Mouse (Mus musculus): ENCODE results near the gene Akap8l.

The Akap8l gene

DNA sequence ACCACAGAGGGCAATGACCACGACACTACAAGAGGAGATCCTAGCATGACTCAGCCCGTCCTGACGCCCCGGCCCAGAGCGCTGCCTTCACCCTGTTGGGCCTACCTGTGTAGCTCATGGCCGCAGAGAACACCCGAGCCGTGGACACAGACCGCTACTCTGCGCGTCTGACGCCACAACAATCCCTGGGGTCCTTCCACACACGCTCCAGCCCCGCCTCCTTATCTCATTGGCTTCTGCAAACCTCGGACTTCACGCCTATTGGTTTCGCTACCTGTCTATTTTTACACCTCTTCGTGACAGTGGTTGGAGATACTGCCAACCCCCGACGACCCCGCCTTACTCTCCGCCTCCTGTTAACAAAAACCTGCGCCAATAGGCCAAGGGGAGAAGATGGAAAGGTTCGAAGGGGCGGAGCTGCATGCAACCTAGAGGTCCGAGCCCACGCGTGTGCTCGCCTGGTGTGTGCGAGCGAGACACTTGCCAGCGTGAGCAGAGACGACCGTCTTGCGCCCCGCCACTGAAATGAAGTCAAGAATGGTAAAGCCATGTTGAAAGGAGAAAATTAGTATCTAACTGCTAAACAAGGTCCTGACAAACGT is at the start of gene Akap8l:
Gene Akap8l, minus strand, starts transcription at position 226 of the 602 bp plus-strand sequence.
- peak; percentile 99 for DNase-seq (ENCODE audit: low spot score)

DNA sequence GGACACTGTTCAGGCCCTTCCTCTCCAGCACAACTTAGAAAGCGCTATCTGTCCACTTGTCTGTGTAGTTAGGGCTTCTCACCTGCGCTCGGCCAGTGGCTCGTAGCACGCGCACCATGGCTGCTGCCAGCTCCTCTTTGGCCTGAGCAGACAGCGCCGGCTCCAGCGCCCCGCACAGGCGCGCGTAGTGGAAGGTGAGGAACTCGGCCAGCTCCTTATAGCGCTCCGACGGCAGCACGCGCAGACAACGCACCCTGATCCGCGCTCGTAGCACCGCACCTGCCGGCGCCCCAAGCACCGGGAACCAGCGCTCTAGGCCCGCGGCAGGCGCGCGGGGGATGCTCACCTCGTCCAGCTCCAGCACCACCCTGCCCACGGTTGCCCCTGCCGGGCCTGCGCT is 45.9 kb upstream of the Akap8l start:
- no peak for DNase-seq (ENCODE audit: low spot score)

DNA sequence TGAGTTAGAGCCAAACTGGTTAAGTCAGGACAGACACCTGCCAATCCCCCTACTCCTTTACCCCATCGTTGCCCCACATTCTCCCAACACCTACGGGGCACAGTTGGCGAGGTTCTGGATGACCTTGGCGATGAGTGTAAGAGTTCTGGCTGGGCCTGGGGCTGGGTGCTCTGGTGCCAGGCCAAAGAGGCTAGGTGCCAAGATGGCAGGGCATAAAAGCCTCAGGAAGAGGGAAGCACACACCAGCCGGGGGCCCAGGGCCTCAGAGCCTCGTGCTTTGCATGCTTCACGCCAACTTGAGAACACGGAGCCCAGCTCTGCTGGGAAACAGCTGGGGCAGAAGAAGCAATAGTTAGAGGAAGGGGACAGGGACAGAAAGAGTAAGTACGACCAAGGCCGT is 43.5 kb upstream of the Akap8l start:
- no peak for DNase-seq (ENCODE audit: low spot score)

DNA sequence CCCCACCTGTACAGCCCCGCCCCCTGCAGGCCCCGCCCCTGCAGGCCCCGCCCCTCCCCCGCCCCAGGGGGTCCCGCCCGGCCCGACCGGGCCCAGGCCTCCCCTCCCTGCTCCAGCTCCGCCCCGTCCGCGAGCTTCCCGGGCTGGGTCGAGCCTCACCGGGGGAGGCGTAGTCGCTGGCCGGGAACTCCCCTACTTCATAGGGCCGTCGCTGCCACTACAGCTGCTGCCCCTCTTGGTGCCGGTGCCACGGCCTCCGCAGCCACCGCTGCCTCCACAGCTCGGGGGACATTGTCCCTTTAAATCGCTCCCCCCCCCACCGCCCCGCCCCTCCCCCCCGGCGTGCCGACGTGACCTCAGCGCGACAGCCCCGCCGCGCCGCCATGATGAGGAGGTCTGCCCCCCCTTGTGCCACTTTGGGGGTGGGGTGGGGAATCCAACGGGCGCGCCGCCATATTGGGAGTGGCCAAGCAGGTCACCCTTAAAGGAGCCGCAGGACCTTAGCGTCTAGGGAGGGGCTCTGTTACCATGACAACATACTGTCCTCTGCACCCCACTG is 38.8 kb upstream of the Akap8l start, which contains the start of gene Wiz:
Gene Wiz, minus strand, starts transcription at position 339 of the 559 bp plus-strand sequence.
- peak; percentile 94 for DNase-seq (ENCODE audit: low spot score)

DNA sequence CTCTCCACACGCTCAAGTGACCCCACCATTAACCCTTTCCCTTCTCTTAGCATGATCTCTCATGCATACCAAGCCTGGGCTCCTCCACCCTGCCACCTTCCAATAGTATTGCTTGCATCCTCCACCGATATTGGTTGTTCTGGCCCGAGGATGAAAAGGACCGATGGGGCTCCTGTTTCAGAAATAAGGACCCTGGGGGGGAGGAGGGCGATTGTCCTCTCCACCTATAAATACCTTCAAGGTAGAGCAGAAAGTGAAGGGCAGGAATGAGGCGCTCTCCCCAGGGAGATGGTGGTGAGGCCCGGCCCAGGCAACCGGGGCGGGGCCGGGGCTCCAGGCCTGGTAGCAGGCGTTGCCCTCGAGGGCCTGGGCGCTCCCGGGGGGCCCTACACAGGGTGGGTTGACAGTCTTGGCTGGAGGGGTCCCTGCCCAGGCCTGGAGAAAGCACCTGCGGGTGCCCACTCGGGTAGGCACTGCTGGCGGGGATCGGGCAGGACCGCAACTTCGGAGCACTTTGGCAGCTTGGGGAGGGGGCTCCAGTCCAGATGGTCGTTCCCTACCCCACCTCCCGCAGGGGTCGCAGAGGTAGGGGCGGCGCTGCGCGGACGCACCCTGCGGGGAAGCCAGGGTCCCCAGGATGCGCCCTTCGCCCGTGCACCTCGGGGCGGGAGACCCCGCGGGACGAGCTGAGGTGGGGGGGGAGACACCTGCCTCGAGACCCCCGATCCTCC is 38.1 kb upstream of the Akap8l start:
- peak; percentile 60 for DNase-seq (ENCODE audit: low spot score)

DNA sequence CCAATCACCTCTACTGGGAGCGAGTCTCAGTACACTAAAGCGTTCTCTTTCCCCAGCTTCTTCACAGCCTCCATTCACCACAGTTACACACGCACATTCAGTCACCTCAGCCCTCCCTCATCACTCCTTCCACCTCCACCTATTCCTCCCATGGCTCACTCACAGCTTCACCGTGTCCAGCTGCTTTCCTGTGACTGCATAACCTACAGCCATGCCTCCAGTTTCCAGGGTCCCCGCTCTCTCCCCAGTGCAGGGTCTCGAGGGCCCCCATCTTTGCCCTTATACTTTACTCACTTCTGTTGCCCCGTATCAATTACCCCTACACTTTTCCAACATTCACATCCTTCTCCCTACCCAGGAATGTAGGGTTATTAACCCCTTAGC is 37.6 kb upstream of the Akap8l start:
- no peak for DNase-seq (ENCODE audit: low spot score)

DNA sequence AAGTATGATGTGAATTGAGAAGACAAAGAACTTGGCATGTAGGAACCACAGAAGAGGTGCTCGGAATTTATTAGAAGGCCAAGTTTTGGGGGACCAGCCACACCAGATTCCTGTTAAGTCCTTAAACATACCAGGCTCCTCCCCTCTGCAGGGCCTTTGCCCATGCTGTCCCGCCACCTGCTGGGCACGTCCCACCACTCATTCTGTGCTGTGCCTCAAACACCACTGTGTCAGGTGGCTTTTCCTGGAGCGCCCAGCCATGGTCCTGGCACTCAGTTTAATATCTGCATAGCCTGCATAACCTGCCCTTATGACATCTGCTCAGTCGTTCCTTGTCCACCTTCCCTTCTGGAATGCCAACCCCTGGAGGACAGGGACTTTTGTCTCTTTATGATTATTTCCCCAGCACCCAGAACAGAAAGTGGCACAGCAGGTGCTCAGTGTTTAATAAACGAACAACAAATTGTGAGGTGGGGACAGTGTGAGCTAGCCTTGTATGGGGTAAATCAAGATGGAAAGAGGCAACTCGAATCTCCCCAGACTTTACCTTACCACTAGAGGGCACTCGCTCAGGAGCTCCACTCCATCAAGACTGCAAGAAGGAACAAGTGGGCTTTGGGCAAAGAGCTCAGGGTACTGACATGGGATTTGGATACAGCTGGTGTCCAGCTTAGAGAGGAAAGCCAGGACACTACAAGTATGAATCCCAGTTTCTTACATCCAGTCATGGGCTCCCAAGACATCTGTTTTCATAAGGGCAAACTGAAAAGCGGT is 36.4 kb upstream of the Akap8l start:
- peak; percentile 61 for DNase-seq (ENCODE audit: low spot score)

DNA sequence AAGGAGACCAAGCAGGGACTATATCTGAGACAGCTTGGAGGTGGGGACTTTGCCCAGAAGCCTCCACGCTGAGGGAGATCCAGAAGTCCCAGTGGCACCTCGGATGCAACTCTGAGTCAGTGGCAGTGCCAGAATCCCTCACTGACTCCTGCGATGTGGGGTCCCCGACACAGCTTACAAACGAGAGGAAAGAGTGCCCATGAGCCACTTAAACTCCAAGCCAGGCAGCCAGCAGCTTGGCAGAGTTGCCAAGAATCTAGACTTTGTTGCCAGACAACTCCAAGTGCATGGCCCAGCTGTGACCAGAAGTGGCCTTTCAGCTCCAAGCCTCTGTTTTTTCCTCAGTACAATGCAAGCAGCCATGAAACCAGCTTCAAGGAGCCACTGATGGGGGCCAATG is 33.3 kb upstream of the Akap8l start:
- DNase-seq (ENCODE audit: low spot score), result no peak

DNA sequence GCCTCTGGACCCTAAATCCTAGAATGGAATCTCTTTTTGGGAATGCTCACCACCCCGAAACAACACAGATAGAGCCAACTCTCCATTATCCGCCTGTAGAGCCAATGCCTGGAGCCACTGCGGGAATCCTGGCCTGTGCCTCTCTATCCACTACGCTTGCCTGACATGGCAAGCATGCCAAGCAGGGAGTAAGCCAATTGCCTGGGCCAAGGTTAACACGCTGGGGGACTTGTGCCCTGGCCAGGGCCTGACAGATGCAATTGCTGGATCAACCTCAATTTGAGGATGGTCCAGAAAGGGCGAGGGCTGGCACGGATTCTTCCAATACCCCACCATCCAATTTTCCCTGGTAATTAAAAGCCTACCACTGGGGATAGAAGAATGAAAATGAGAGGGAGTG is 32.2 kb upstream of the Akap8l start:
- DNase-seq (ENCODE audit: low spot score), result no peak

DNA sequence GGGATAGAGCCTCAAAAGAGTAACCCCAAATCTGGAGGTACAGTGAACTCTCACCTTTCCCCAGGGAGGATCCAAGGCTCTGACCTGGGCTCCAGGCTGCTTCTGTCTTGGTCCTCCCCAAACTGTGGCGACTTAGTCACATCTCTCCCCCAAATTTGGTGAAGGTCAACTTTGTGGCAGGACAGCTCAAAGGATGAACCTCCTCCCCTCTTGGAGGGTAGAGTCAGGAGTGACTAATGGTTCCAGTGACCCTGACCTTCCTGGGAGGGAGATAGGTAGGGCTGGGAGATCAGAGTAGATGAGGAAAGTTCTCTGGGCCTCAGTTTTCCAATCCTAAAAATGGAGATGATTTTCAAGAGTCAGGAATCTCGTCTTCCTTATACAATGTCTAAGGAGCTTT is 28.4 kb upstream of the Akap8l start:
- DNase-seq (ENCODE audit: low spot score), result no peak

DNA sequence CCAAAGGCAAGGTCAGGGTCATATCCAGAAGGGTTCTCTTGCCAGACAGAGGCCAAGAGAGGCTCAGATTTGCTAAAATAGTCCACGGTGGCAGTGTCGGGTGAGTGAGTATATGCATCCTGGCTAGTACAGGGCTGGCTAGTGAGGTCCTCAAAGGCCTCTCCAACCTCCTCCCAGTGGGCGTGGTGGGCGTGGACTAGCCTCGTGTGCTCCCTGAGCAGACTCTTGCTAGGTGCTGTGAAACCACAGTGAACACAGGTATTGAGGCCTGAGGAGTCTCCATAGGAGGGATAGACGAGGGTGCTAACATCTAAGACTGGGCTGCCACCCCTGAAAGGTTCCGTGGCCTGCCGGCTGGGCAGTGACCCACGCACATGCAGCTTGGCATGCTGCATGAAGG is 26.7 kb upstream of the Akap8l start:
- no peak for DNase-seq (ENCODE audit: low spot score)

DNA sequence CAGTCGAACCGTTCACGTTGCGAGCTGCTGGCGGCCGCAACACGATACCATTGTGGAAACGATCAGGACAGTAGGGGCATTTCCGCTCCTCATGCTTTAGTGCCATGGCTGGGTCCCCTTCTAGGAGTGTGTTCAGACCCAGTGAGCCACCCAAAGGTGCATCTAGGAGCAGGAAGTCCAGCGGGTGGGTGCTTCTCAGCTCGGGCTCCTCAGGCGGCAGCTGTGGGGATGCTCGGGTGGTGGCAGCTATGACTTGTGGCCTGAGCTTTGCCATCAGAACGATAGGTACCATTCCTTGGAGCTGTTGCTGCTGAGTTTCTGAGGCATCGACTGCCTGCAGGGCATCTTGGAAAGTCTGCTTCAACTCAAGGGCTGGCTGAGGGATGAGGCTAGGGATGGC is 26.1 kb upstream of the Akap8l start:
- DNase-seq (ENCODE audit: low spot score), result no peak

DNA sequence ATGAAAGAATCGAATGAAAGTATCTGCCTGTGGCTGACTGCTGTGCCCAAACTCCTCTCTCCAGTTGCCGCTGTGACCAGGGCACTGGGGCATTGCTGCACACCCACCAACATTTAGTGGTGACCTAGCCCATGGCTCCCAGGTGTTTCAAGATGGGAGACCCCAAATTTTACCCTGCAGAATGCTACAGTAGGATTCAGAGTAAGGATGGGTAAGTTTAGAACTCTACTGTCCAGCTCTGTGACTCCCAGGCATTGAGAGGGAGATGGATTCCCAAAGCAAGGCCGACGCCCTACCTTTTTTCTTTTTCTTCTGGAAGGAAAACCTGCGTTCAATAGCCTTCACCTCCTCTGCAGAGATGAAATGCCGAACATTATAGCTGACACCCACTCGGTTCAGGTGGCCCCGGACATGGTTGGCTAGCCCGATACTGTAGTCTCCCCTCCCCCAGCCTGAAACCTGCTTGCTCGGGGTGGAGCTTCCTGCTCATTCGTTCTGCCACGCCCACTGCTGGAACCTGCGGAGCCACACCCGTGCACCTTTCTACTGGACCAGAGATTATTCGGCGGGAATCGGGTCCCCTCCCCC is 18.7 kb upstream of the Akap8l start:
- DNase-seq (ENCODE audit: low spot score), result peak; percentile 55

DNA sequence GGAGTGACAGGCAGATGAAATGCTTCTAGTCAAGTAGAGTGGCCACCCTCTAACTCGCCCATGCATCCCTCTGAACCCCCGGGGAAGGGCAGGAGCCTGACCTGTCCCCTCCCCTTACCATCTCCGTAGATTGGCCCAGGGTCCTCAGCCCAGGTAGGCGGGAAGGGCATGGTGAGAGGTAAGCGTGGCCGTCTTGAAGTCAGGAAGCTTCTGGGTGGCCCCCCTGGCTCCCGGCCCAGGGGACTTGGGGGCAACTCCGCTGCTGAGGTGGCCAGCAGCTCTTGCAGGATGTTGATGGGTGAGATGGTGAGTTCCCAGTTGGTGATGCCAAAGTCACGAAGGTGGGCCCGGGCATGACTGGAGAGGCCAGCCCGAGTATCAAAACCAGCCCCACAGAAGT is 17.3 kb upstream of the Akap8l start:
- DNase-seq (ENCODE audit: low spot score), result no peak

DNA sequence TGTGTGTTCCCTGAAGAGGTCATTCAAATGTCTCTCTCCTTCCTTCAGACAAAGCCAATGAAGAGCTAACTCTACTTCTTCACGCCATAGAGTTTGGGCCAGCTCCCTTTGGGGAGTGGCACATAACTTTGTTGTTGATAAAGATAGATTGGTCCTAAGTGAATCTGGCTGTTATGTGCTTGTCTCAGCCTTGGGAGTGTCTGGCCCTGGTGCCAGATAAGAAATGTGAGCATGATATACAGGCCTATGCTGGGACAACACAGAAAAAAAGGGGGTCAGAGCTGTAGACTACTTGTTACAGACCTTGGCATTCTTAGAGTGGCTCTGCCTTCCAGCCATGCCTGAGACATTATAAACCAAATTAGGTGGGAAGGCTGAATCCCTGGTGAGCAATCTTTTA is 14.9 kb upstream of the Akap8l start:
- no peak for DNase-seq (ENCODE audit: low spot score)

DNA sequence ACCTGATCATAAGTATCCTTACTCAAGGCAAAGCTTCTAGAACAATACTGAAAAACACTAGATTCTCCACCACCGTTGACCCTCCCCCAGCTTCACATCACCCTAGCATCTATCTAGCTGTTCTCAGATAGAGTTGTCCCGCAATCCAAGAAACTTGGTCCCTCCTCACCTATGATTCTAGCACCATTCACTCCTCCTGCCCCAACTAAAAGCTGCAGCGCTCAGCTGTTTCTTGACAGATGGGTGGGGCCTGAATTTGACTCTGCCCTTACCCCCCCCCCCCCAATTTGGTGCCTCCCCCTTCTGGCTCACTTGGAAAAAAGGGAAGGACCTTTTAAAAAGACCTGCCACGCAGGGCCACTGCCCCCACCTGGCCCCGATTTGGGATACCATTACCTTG is 14.4 kb upstream of the Akap8l start:
- no peak for DNase-seq (ENCODE audit: low spot score)

DNA sequence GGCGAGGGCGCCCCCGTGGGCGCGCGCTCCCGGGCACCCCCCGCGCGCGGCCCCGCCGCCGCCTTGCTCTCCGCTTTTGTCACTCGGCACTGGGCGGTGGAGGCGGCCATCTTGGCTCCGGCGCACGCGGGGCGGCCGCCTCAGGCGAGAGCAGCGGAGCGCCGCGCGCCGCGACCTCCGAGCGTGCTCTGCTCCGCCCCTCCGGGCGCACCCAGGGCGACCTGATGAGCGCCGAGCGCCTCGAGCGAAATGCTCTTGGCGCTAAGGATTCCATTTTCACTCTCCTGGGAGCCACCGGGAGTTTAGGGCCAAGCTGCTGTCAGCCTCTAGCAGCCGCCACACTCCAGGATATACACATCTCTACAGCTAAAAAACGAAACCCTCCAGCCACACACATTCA is 13.9 kb upstream of the Akap8l start:
- peak; percentile 95 for DNase-seq (ENCODE audit: low spot score)

DNA sequence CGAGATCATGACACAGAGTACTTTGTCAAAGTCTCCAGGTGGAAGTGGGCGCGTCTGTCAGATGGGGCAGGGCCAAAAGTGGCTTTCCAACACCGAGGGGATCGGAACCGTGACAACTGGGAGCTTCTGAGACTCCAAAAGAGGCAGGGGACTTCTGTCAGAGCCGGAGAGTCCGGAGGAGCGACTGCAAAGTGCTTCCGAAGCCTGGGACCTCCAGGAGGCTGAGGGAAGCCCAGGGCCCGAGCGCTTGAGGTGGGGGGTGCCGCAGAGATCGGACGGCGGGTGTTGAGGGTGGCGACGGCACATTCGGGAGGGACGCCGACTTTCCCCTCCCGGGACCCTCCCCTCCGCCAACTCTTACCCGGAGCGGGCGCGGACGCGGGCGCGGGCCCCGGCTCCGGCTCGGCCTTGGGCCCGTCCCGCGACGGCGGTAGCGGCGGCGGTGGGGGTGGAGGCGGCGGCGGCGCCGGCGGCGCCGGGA is 13.5 kb upstream of the Akap8l start:
- peak; percentile 48 for DNase-seq (ENCODE audit: low spot score)

DNA sequence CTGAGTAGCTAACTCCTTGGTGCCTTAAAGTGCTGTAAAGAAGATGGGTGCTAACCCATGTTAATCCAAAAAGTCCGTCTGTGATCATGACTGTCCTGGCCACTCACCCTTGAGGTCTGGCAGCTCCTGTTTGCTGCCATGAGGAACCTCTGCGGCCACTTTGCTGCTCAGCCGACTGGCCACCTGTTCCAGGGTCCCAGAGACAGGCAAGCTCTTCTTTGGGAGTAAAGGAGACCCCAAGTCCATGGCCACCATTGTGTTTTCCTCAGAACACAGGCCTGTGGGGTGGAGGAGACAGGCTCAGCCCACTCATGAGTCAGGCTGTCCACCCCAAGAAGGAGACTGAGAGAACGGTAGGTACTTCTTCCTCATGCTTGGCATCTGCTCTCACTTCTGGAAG is 12.3 kb upstream of the Akap8l start:
- DNase-seq (ENCODE audit: low spot score), result no peak

DNA sequence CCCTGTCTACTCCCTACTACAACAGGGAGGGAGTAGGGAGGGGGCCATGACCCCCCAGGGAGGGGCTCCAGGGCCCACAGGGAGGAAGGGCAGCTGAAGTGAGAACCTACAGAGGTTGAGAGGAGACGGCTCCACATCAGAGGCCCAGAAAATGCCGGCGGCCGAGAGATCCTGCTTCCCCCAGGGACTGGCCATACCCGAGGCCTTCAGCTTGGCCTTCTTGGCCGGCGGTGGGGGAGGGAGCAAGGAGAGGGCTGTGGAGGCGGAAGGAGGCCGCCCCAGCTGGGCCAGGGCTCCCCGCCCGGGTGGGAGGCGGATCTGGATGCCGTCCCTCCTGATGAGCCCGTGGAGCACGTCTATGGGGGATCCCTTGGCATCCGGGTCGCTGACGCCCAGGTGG is 9.5 kb upstream of the Akap8l start:
- no peak for DNase-seq (ENCODE audit: low spot score)

DNA sequence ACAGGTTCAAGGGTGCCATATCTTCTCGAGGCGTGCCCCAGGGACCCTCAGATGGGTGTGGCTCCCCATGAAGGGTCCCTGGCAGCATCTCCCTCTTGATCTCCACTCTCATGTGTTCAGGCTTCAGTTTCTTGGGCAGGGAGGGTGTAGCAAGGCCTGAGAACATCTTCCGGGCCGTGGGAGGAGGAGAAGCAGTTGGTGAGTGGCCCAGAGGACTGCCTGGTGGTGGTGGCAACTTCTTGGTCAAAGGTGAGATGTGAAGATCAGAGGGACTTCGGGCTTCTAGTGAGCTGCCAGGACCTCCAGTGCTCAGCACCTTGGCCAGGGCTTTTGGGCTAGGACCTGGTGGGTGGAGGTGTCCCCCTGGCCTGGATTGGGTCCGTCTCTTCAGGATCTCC is 8.5 kb upstream of the Akap8l start:
- DNase-seq (ENCODE audit: low spot score), result no peak

DNA sequence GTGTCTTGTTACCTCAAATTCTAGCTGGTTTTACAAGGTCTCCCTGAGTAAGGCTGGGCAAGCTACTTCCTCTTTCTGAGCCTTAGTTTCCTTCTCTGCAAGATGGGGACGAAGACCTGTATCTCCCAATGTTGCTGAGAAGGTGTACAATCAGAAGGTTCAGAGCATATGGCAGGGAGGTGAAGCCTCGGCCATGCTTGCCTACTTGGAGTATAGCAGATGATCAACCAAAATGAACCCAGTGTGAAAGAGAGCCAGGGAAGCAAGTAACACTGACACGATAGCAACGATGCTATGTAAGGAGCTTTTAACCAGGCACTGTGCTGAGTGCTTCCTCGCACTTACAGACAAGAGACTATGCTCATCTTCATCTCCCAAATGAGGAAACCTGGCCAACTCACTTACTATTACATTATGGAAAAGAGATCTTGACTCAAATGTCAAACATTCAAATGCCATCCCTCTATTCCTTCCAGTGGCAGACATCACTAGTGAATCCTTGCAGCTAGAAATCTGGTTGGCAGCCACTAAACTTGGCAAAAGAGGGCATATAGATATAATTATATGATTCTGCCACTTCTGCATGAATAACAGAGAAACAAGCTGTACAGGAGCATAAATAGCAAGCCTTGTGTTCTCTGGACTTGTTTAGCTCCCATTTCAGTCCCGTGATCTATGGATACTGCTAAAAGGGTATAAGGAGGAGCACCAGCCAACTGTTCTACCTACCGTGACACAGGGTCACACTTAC is 8.0 kb upstream of the Akap8l start:
- no peak for DNase-seq (ENCODE audit: low spot score)

All from embryo, embryonic 10.5 days (tissue).